Mouse (Mus musculus): ENCODE results near the gene 4930426L09Rik. TPM values are rescaled to one million over a fixed set of nuclear protein-coding genes. Genes with fewer than 3 reads are reported as not detected.

Gene 4930426L09Rik
- 0.39 and 0.63 TPM in 2 replicates for polyA plus RNA-seq (2016; fragmentation: Nextera tagmentation; extraction: Ambion mirVana)

- Histone ChIP-seq H3K4me3 (peak within 1 kb of the TSS; percentile 79), H3K4me2 (replicated peaks) (peak within 1 kb of the TSS; percentile 97), H3K27me3 (replicated peaks) (no peaks in the 10 kb centered on the region), H3K27ac (peak within 1 kb of the TSS; percentile 83), H3K36me3 (no peaks in the 10 kb centered on the region), H3K9ac (peak within 1 kb of the TSS; percentile 76), H3K4me1 (peaks cover 10% of the 10 kb centered on the region; the same call in 1 of the 2 replicates), H3K9me3 (no peaks in the 10 kb centered on the region)
- peak; percentile 97 for ATAC-seq (ENCODE audit: low FRiP score, low read depth)
- WGBS, result 0% methylated on average over 48 of the region's 66 CpGs
These were observed at the start of gene 4930426L09Rik, which contains the start of gene Pip4k2a for GRCm38 (mm10) chr2:18998054-18998478. TSS of gene 4930426L09Rik (plus strand) at chr2:18998343. TSS of gene Pip4k2a (minus strand) at chr2:18998126.

GRCm38 (mm10) chr2:18948741-18949140 lies 49.4 kb upstream of the 4930426L09Rik start:
- no peak overlapping the region for H3K9ac ChIP-seq
- no peaks in the 10 kb centered on the region for H3K4me1 ChIP-seq
- H3K9me3 ChIP-seq, result no peaks in the 10 kb centered on the region
- no peak overlapping the region for H3K4me2 ChIP-seq (replicated peaks)
- H3K36me3 ChIP-seq, result no peaks in the 10 kb centered on the region
- no peaks in the 10 kb centered on the region for H3K27me3 ChIP-seq (replicated peaks)
- H3K27ac ChIP-seq, result no peak overlapping the region
- ATAC-seq (ENCODE audit: low FRiP score, low read depth), result no peak
- WGBS, result 87% methylated on average over 7 of the region's 7 CpGs
- H3K4me3 ChIP-seq, result no peak overlapping the region

- no peak overlapping the region for H3K9ac ChIP-seq
- no peaks in the 10 kb centered on the region for H3K27me3 ChIP-seq (replicated peaks)
- H3K4me2 ChIP-seq (replicated peaks), result no peak overlapping the region
- no peaks in the 10 kb centered on the region; the same call in 1 of the 2 replicates for H3K4me1 ChIP-seq
- no peak overlapping the region for H3K4me3 ChIP-seq
- H3K9me3 ChIP-seq, result no peaks in the 10 kb centered on the region
- H3K27ac ChIP-seq, result no peak overlapping the region
- no peak for ATAC-seq (ENCODE audit: low FRiP score, low read depth)
- WGBS, result 71% methylated on average over 2 of the region's 2 CpGs
- H3K36me3 ChIP-seq, result no peaks in the 10 kb centered on the region
These were observed 47.4 kb upstream of the 4930426L09Rik start for GRCm38 (mm10) chr2:18950758-18951157.

GRCm38 (mm10) chr2:18952102-18952673 lies 46.0 kb upstream of the 4930426L09Rik start:
- no peak overlapping the region for H3K4me3 ChIP-seq
- no peaks in the 10 kb centered on the region for H3K27me3 ChIP-seq (replicated peaks)
- no peaks in the 10 kb centered on the region; the same call in 1 of the 2 replicates for H3K4me1 ChIP-seq
- no peak overlapping the region for H3K27ac ChIP-seq
- no peak for ATAC-seq (ENCODE audit: low FRiP score, low read depth)
- H3K9me3 ChIP-seq, result no peaks in the 10 kb centered on the region
- H3K9ac ChIP-seq, result no peak overlapping the region
- no peak overlapping the region for H3K4me2 ChIP-seq (replicated peaks)
- WGBS, result 71% methylated on average over 7 of the region's 7 CpGs
- no peaks in the 10 kb centered on the region for H3K36me3 ChIP-seq

- Histone ChIP-seq H3K36me3 (no peaks in the 10 kb centered on the region), H3K9ac (no peak overlapping the region), H3K4me2 (replicated peaks) (no peak overlapping the region), H3K27ac (no peak overlapping the region), H3K9me3 (no peaks in the 10 kb centered on the region), H3K4me3 (no peak overlapping the region), H3K4me1 (no peaks in the 10 kb centered on the region; the same call in 1 of the 2 replicates), H3K27me3 (replicated peaks) (no peaks in the 10 kb centered on the region)
- WGBS, result 81% methylated on average over 4 of the region's 4 CpGs
- no peak for ATAC-seq (ENCODE audit: low FRiP score, low read depth)
These were observed 43.7 kb upstream of the 4930426L09Rik start for GRCm38 (mm10) chr2:18954422-18954821.

GRCm38 (mm10) chr2:18955022-18955421 lies 43.1 kb upstream of the 4930426L09Rik start:
- Histone ChIP-seq H3K27ac (no peak overlapping the region), H3K4me2 (replicated peaks) (no peak overlapping the region), H3K9ac (no peak overlapping the region), H3K27me3 (replicated peaks) (no peaks in the 10 kb centered on the region), H3K4me3 (no peak overlapping the region), H3K36me3 (no peaks in the 10 kb centered on the region), H3K9me3 (no peaks in the 10 kb centered on the region), H3K4me1 (no peaks in the 10 kb centered on the region; the same call in 1 of the 2 replicates)
- 38% methylated on average over 4 of the region's 4 CpGs for WGBS
- ATAC-seq (ENCODE audit: low FRiP score, low read depth), result no peak

GRCm38 (mm10) chr2:18955671-18956070 lies 42.5 kb upstream of the 4930426L09Rik start:
- no peak overlapping the region for H3K9ac ChIP-seq
- H3K4me1 ChIP-seq, result peaks cover 3% of the 10 kb centered on the region
- 92% methylated on average over 13 of the region's 13 CpGs for WGBS
- no peaks in the 10 kb centered on the region for H3K27me3 ChIP-seq (replicated peaks)
- no peak overlapping the region for H3K27ac ChIP-seq
- no peaks in the 10 kb centered on the region for H3K9me3 ChIP-seq
- no peaks in the 10 kb centered on the region for H3K36me3 ChIP-seq
- no peak for ATAC-seq (ENCODE audit: low FRiP score, low read depth)
- no peak overlapping the region for H3K4me2 ChIP-seq (replicated peaks)
- H3K4me3 ChIP-seq, result no peak overlapping the region

GRCm38 (mm10) chr2:18956424-18956823 lies 41.7 kb upstream of the 4930426L09Rik start:
- no peak overlapping the region for H3K4me3 ChIP-seq
- H3K27ac ChIP-seq, result no peak overlapping the region
- H3K9me3 ChIP-seq, result no peaks in the 10 kb centered on the region
- H3K4me1 ChIP-seq, result peaks cover 3% of the 10 kb centered on the region
- no peak overlapping the region for H3K9ac ChIP-seq
- no peak overlapping the region for H3K4me2 ChIP-seq (replicated peaks)
- no peaks in the 10 kb centered on the region for H3K36me3 ChIP-seq
- H3K27me3 ChIP-seq (replicated peaks), result no peaks in the 10 kb centered on the region
- 91% methylated on average over 3 of the region's 3 CpGs for WGBS
- ATAC-seq (ENCODE audit: low FRiP score, low read depth), result no peak

GRCm38 (mm10) chr2:18956945-18957344 lies 41.2 kb upstream of the 4930426L09Rik start:
- H3K27me3 ChIP-seq (replicated peaks), result no peaks in the 10 kb centered on the region
- H3K4me3 ChIP-seq, result no peak overlapping the region
- H3K4me2 ChIP-seq (replicated peaks), result no peak overlapping the region
- H3K4me1 ChIP-seq, result peaks cover 3% of the 10 kb centered on the region
- H3K36me3 ChIP-seq, result no peaks in the 10 kb centered on the region
- no peak for ATAC-seq (ENCODE audit: low FRiP score, low read depth)
- H3K9me3 ChIP-seq, result no peaks in the 10 kb centered on the region
- no peak overlapping the region for H3K9ac ChIP-seq
- no peak overlapping the region for H3K27ac ChIP-seq
- WGBS, result 74% methylated on average over 7 of the region's 7 CpGs

- no peaks in the 10 kb centered on the region for H3K36me3 ChIP-seq
- H3K4me1 ChIP-seq, result peaks cover 3% of the 10 kb centered on the region
- H3K9ac ChIP-seq, result no peak overlapping the region
- WGBS, result 97% methylated on average over 7 of the region's 7 CpGs
- no peak overlapping the region for H3K27ac ChIP-seq
- H3K4me3 ChIP-seq, result no peak overlapping the region
- ATAC-seq (ENCODE audit: low FRiP score, low read depth), result no peak
- H3K27me3 ChIP-seq (replicated peaks), result no peaks in the 10 kb centered on the region
- H3K9me3 ChIP-seq, result no peaks in the 10 kb centered on the region
- H3K4me2 ChIP-seq (replicated peaks), result no peak overlapping the region
These were observed 40.7 kb upstream of the 4930426L09Rik start for GRCm38 (mm10) chr2:18957459-18957858.

- WGBS, result 88% methylated on average over 9 of the region's 9 CpGs
- ATAC-seq (ENCODE audit: low FRiP score, low read depth), result no peak
- no peak overlapping the region for H3K27ac ChIP-seq
- H3K9ac ChIP-seq, result no peak overlapping the region
- H3K9me3 ChIP-seq, result no peaks in the 10 kb centered on the region
- H3K36me3 ChIP-seq, result no peaks in the 10 kb centered on the region
- H3K27me3 ChIP-seq (replicated peaks), result no peaks in the 10 kb centered on the region
- H3K4me2 ChIP-seq (replicated peaks), result no peak overlapping the region
- H3K4me1 ChIP-seq, result peaks cover 3% of the 10 kb centered on the region
- H3K4me3 ChIP-seq, result no peak overlapping the region
These were observed 40.1 kb upstream of the 4930426L09Rik start for GRCm38 (mm10) chr2:18958044-18958443.

GRCm38 (mm10) chr2:18958501-18958900 lies 39.6 kb upstream of the 4930426L09Rik start:
- no peak overlapping the region for H3K9ac ChIP-seq
- no peak overlapping the region for H3K4me2 ChIP-seq (replicated peaks)
- H3K9me3 ChIP-seq, result no peaks in the 10 kb centered on the region
- H3K27me3 ChIP-seq (replicated peaks), result no peaks in the 10 kb centered on the region
- WGBS, result 92% methylated on average over 5 of the region's 5 CpGs
- no peak overlapping the region for H3K4me3 ChIP-seq
- no peaks in the 10 kb centered on the region for H3K36me3 ChIP-seq
- ATAC-seq (ENCODE audit: low FRiP score, low read depth), result no peak
- peaks cover 3% of the 10 kb centered on the region for H3K4me1 ChIP-seq
- H3K27ac ChIP-seq, result no peak overlapping the region

- no peak for ATAC-seq (ENCODE audit: low FRiP score, low read depth)
- Histone ChIP-seq H3K4me2 (replicated peaks) (no peak overlapping the region), H3K9ac (no peak overlapping the region), H3K27ac (no peak overlapping the region), H3K36me3 (no peaks in the 10 kb centered on the region), H3K4me1 (peaks cover 3% of the 10 kb centered on the region), H3K4me3 (no peak overlapping the region), H3K9me3 (no peaks in the 10 kb centered on the region), H3K27me3 (replicated peaks) (no peaks in the 10 kb centered on the region)
- WGBS, result 89% methylated on average over 6 of the region's 6 CpGs
These were observed 39.1 kb upstream of the 4930426L09Rik start for GRCm38 (mm10) chr2:18959008-18959407.
